Mouse (Mus musculus) liver, embryonic 14.5 days (tissue): ENCODE measurements at regions not wholly inside any gene's neighbourhood (a gene's known extent, or its start where the extent isn't known, plus 50 kb on each side); places are given as distances from the start of the nearest gene placed in this dataset. TPM values are rescaled to one million over a fixed set of nuclear protein-coding genes. Genes with fewer than 3 reads are reported as not detected.

Experiments used
- ATAC-seq: fragments of 200-750 bp; cut with Nextera tagmentation; 2 replicates; pipeline ENCODE4 v1.8.0; 2017; ENCODE audit warnings: moderate number of reproducible peaks, mild to moderate bottlenecking, moderate library complexity; ENCODE audit not compliant: insufficient read depth
- DNase-seq, 3 experiments: peaks; one replicate each; pipeline ENCODE4 v3.0.0-alpha.2; 2012 to 2013; ENCODE audit warnings: low read depth in 3 of 3, low spot score in 3 of 3
- H3K27ac ChIP-seq: fragments of 300-500 bp; sonication (generic); 2 replicates; pipeline ENCODE4 v1.5.1; 2014; ENCODE audit warnings: moderate library complexity, mild to moderate bottlenecking, control low read depth, inconsistent platforms
- H3K27me3 ChIP-seq: fragments of 300-500 bp; sonication (generic); 2 replicates; pipeline ENCODE4 v1.6.1; 2014; ENCODE audit warnings: mild to moderate bottlenecking, low read length, moderate library complexity; ENCODE audit not compliant: control insufficient read depth, insufficient read depth
- H3K36me3 ChIP-seq: fragments of 300-500 bp; sonication (generic); replicated peaks from 2 replicates; pipeline ENCODE4 v1.6.1; 2014; ENCODE audit warnings: low read depth; ENCODE audit not compliant: control insufficient read depth, insufficient read depth
- H3K4me1 ChIP-seq, 2 experiments: fragments of 200-500 bp in 1 of 2; fragments of 300-500 bp in 1 of 2; sonication (generic) in 1 of 2; replicated peaks; 2 replicates each; pipeline ENCODE4 v1.6.1; 2012 to 2014; ENCODE audit warnings: antibody characterized with exemption in 1 of 2, inconsistent platforms in 1 of 2, low read length in 1 of 2; ENCODE audit not compliant: control insufficient read depth in 2 of 2, insufficient read depth in 2 of 2
- H3K4me2 ChIP-seq: fragments of 300-500 bp; sonication (generic); 2 replicates; pipeline ENCODE4 v1.6.1; 2014; ENCODE audit warnings: low read depth, mild to moderate bottlenecking, control low read depth, moderate library complexity
- H3K4me3 ChIP-seq, 2 experiments: fragments of 200-500 bp in 1 of 2; fragments of 300-500 bp in 1 of 2; sonication (generic) in 1 of 2; 2 replicates each; pipeline ENCODE4 v1.5.1; 2012 to 2014; ENCODE audit warnings: low read depth in 2 of 2, low read length in 2 of 2, mild to moderate bottlenecking in 2 of 2, control low read depth in 1 of 2, inconsistent platforms in 1 of 2, moderate library complexity in 1 of 2; ENCODE audit not compliant: insufficient read depth in 1 of 2
- H3K9ac ChIP-seq: fragments of 300-500 bp; sonication (generic); replicated peaks from 2 replicates; pipeline ENCODE4 v1.6.1; 2014; ENCODE audit warnings: mild to moderate bottlenecking, control low read depth, moderate library complexity
- H3K9me3 ChIP-seq: fragments of 300-500 bp; sonication (generic); 2 replicates; pipeline ENCODE4 v1.6.1; 2016; ENCODE audit warnings: low read length, mixed read lengths; ENCODE audit not compliant: control insufficient read depth
- CTCF ChIP-seq: IDR thresholded peaks from 2 replicates; pipeline ENCODE4 v1.5.1; 2016; ENCODE audit warnings: antibody characterized with exemption, low read depth, control low read depth
- EP300 ChIP-seq: IDR thresholded peaks from 2 replicates; pipeline ENCODE4 v1.6.1; 2016; ENCODE audit warnings: antibody characterized with exemption, low read depth
- WGBS: fragments of 180-500 bp; shearing (Covaris S2); extraction: QIAGEN DNeasy Blood & Tissue Kit; methylation state at CpG from one replicate; pipeline ENCODE4 v1.1.7; 2014; ENCODE audit not compliant: insufficient replicate concordance; 5-methylcytosine and 5-hydroxymethylcytosine counted together
- microRNA-seq: library from miRNA; unstranded; fragments of <30 nt; microRNA quantifications from one replicate; pipeline ENCODE4, GENCODE M21; 2016

GRCm38 (mm10) chr1:144862133-144862532 is 86.9 kb upstream of the Rgs18 start:
- no peak overlapping the region for H3K4me3 ChIP-seq
- no peak overlapping the region for H3K9ac ChIP-seq
- no peak for TF ChIP-seq CTCF
- TF ChIP-seq EP300: no peak
- no peaks in the 10 kb centered on the region for H3K4me1 ChIP-seq
- no peaks in the 10 kb centered on the region for H3K9me3 ChIP-seq
- no peaks in the 10 kb centered on the region for H3K27me3 ChIP-seq
- H3K36me3 ChIP-seq: no peaks in the 10 kb centered on the region
- 63% methylated on average over 1 of the region's 1 CpGs for WGBS
- ATAC-seq: no peak
- no peak for DNase-seq
- no peak overlapping the region for H3K27ac ChIP-seq
- H3K4me2 ChIP-seq: no peak overlapping the region

Small RNA genes lying in the stretch of these regions (microRNA-seq; reads per million reads assigned to microRNA genes)
- not detected for gene Gm25708
